31 mouse cellular contexts compared by ENCODE assay signal in genomic region chr2:126290702-126291101, GRCm38 (mm10).
DNase-seq lines count a peak whose midpoint lies in the region; ATAC-seq and TF ChIP-seq lines count a peak whose summit lies in the region.
"Had no signal": no experiment of that assay in that cellular context is flagged by ENCODE, and none has a peak within 500 bp of the region (broad histone marks: within the 10 kb centered on the region; RNA-seq: fewer than 3 reads in every experiment).

No protein-coding gene starts in this region.

- no peak overlapping the region for H3K27ac ChIP-seq in heart, embryonic 11.5 days (ENCODE audit: low read depth, low read length)
- H3K27ac ChIP-seq in limb, embryonic 14.5 days (replicated peaks; ENCODE audit: low read depth, low read length) = no peak overlapping the region
- no peak overlapping the region for H3K27ac ChIP-seq in limb, embryonic 10.5 days
- no peak overlapping the region for H3K27ac ChIP-seq in hindbrain, postnatal 0 days
- H3K27ac ChIP-seq: embryonic facial prominence, embryonic 15.5 days; forebrain, embryonic 10.5 days; forebrain, embryonic 13.5 days; heart, embryonic 15.5 days; hindbrain, embryonic 10.5 days; hindbrain, embryonic 13.5 days had no signal

- H3K27me3 ChIP-seq in heart, embryonic 11.5 days (ENCODE audit: control insufficient read depth, insufficient read depth, low read length) = no peaks in the 10 kb centered on the region
- H3K27me3 ChIP-seq in limb, embryonic 14.5 days (ENCODE audit: control insufficient read depth, insufficient read depth, low read length) = no peaks in the 10 kb centered on the region
- H3K27me3 ChIP-seq in limb, embryonic 10.5 days (ENCODE audit: low read depth, poor library complexity, severe bottlenecking) = no peaks in the 10 kb centered on the region
- H3K27me3 ChIP-seq in hindbrain, postnatal 0 days (ENCODE audit: insufficient read depth, low read length) = no peaks in the 10 kb centered on the region
- H3K27me3 ChIP-seq: embryonic facial prominence, embryonic 15.5 days; forebrain, embryonic 13.5 days; heart, embryonic 12.5 days; heart, embryonic 15.5 days; hindbrain, embryonic 13.5 days had no signal

- H3K4me1 ChIP-seq in heart, embryonic 11.5 days (ENCODE audit: control insufficient read depth, insufficient read depth, low read length) = no peaks in the 10 kb centered on the region
- H3K4me1 ChIP-seq in limb, embryonic 14.5 days (ENCODE audit: control insufficient read depth, insufficient read depth, low read length) = no peaks in the 10 kb centered on the region
- no peaks in the 10 kb centered on the region for H3K4me1 ChIP-seq in limb, embryonic 10.5 days
- H3K4me1 ChIP-seq in hindbrain, postnatal 0 days (ENCODE audit: insufficient read depth, low read length) = no peaks in the 10 kb centered on the region
- H3K4me1 ChIP-seq: embryonic facial prominence, embryonic 15.5 days; forebrain, embryonic 10.5 days; heart, embryonic 12.5 days; heart, embryonic 15.5 days; hindbrain, embryonic 10.5 days; hindbrain, embryonic 13.5 days had no signal

- peak; percentile 68 for DNase-seq in heart, adult 11 months
- DNase-seq in limb, embryonic 14.5 days (ENCODE audit: low spot score) = peak; percentile 20
- DNase-seq in limb, embryonic 10.5 days (ENCODE audit: low spot score) = no peak
- DNase-seq in 3T3-L1 (ENCODE audit: low read depth, low spot score) = peak; percentile 35
- peak; percentile 30 for DNase-seq in fibroblast of lung, adult 2 months (ENCODE audit: low read depth)
- DNase-seq in hindbrain, postnatal 0 days (ENCODE audit: low spot score) = no peak
- no peak for DNase-seq in spleen, adult 18-20 months
- DNase-seq: adrenal gland, adult 8-10 months; adrenal gland, postnatal 25 days; cerebellum, adult 11-12 months; cerebellum, adult 8-10 months; cerebellum, postnatal 10 days; cerebellum, postnatal 36 days; embryo, embryonic 11 days; gastrocnemius, postnatal 10 days; gastrocnemius, postnatal 36 days; heart, postnatal 10 days; heart, postnatal 36 days had no signal

- H3K4me2 ChIP-seq in heart, embryonic 11.5 days = no peak overlapping the region
- H3K4me2 ChIP-seq in limb, embryonic 14.5 days (replicated peaks; ENCODE audit: low read depth, low read length, severe bottlenecking) = no peak overlapping the region
- no peak overlapping the region for H3K4me2 ChIP-seq in hindbrain, postnatal 0 days (ENCODE audit: low read depth, low read length)
- H3K4me2 ChIP-seq: embryonic facial prominence, embryonic 15.5 days; forebrain, embryonic 13.5 days; heart, embryonic 12.5 days; heart, embryonic 15.5 days; hindbrain, embryonic 13.5 days had no signal

- no peak for TF ChIP-seq POLR2A in limb, embryonic 14.5 days (IDR thresholded peaks at IDR 0.05; ENCODE audit: borderline replicate concordance, extremely low read depth, insufficient read depth, insufficient read length)

- H3K4me3 ChIP-seq in heart, embryonic 11.5 days (ENCODE audit: low read depth, low read length) = no peak overlapping the region
- H3K4me3 ChIP-seq in limb, embryonic 14.5 days (replicated peaks; ENCODE audit: low read length) = no peak overlapping the region
- no peak overlapping the region for H3K4me3 ChIP-seq in limb, embryonic 10.5 days
- no peak overlapping the region for H3K4me3 ChIP-seq in hindbrain, postnatal 0 days (ENCODE audit: low read length)
- H3K4me3 ChIP-seq: embryonic facial prominence, embryonic 15.5 days; forebrain, embryonic 10.5 days; forebrain, embryonic 13.5 days; heart, embryonic 12.5 days; heart, embryonic 15.5 days; hindbrain, embryonic 10.5 days; hindbrain, embryonic 13.5 days had no signal

- no peak for TF ChIP-seq CTCF in hindbrain, postnatal 0 days (IDR thresholded peaks at IDR 0.05; ENCODE audit: low read depth)

- ATAC-seq in heart, embryonic 11.5 days (replicated peaks; ENCODE audit: insufficient number of reproducible peaks, low FRiP score, low TSS enrichment) = no peak
- no peak for ATAC-seq in limb, embryonic 14.5 days (ENCODE audit: low FRiP score, low read depth)
- no peak for ATAC-seq in hindbrain, postnatal 0 days
- ATAC-seq: activated CD4-positive, CD25-positive, alpha-beta regulatory T cell, adult 4 months; CD4-positive, CD25-positive, alpha-beta regulatory T cell, adult 4 months; forebrain, embryonic 13.5 days; forebrain, embryonic 16.5 days; hindbrain, embryonic 16.5 days; inflammation-experienced regulatory T-cells, adult 6 months had no signal

- no peaks in the 10 kb centered on the region for H3K36me3 ChIP-seq in heart, embryonic 11.5 days (ENCODE audit: control insufficient read depth, insufficient read depth, low read length)
- H3K36me3 ChIP-seq in limb, embryonic 14.5 days (ENCODE audit: control insufficient read depth, insufficient read depth, low read length) = no peaks in the 10 kb centered on the region
- H3K36me3 ChIP-seq in limb, embryonic 10.5 days = no peaks in the 10 kb centered on the region
- no peaks in the 10 kb centered on the region for H3K36me3 ChIP-seq in hindbrain, postnatal 0 days (ENCODE audit: insufficient read depth, low read length)
- H3K36me3 ChIP-seq: embryonic facial prominence, embryonic 15.5 days; forebrain, embryonic 10.5 days; heart, embryonic 12.5 days; heart, embryonic 15.5 days; hindbrain, embryonic 10.5 days; hindbrain, embryonic 13.5 days had no signal

- no peaks in the 10 kb centered on the region for H3K9me3 ChIP-seq in heart, embryonic 11.5 days (replicated peaks; ENCODE audit: control insufficient read depth, low read length)
- no peaks in the 10 kb centered on the region for H3K9me3 ChIP-seq in limb, embryonic 14.5 days (ENCODE audit: control insufficient read depth, low read length)
- H3K9me3 ChIP-seq in limb, embryonic 10.5 days (replicated peaks) = no peaks in the 10 kb centered on the region
- H3K9me3 ChIP-seq in hindbrain, postnatal 0 days (ENCODE audit: low read length) = no peaks in the 10 kb centered on the region
- H3K9me3 ChIP-seq: embryonic facial prominence, embryonic 15.5 days; forebrain, embryonic 10.5 days; forebrain, embryonic 13.5 days; heart, embryonic 12.5 days; heart, embryonic 15.5 days; hindbrain, embryonic 10.5 days; hindbrain, embryonic 13.5 days had no signal

- WGBS in heart, embryonic 11.5 days (ENCODE audit: insufficient replicate concordance) = 76% methylated on average over 7 of the region's 7 CpGs
- WGBS in limb, embryonic 14.5 days = 61% methylated on average over 7 of the region's 7 CpGs
- 76% methylated on average over 7 of the region's 7 CpGs for WGBS in limb, embryonic 10.5 days
- 83% methylated on average over 7 of the region's 7 CpGs for WGBS in hindbrain, postnatal 0 days

- no peak overlapping the region for H3K9ac ChIP-seq in heart, embryonic 11.5 days (ENCODE audit: low read depth, low read length)
- no peak overlapping the region for H3K9ac ChIP-seq in limb, embryonic 14.5 days (ENCODE audit: low read depth, low read length, severe bottlenecking)
- no peak overlapping the region for H3K9ac ChIP-seq in hindbrain, postnatal 0 days (replicated peaks; ENCODE audit: low read length)
- H3K9ac ChIP-seq: embryonic facial prominence, embryonic 15.5 days; forebrain, embryonic 13.5 days; heart, embryonic 12.5 days; heart, embryonic 15.5 days; hindbrain, embryonic 13.5 days had no signal

Comparison
In these comparisons a context has a peak if more than half of its experiments do, and no peak if none do; other contexts are left out.
1. DNase-seq: peak in heart, adult 11 months (single experiment), limb, embryonic 14.5 days (single experiment), 3T3-L1 (single experiment) and fibroblast of lung, adult 2 months (single experiment); none in limb, embryonic 10.5 days (single experiment), hindbrain, postnatal 0 days (single experiment) and spleen, adult 18-20 months (0 of 2).